Mouse (Mus musculus) liver, embryonic 11.5 days (tissue): ENCODE results near the gene Sufu. TPM values are rescaled to one million over a fixed set of nuclear protein-coding genes. Genes with fewer than 3 reads are reported as not detected.

Experiments
- ATAC-seq: fragments of 200-750 bp; cut with Nextera tagmentation; replicated peaks from 2 replicates; pipeline ENCODE4 v1.8.0; 2017; ENCODE audit warnings: moderate number of reproducible peaks, mild to moderate bottlenecking, moderate TSS enrichment, moderate library complexity; ENCODE audit not compliant: low FRiP score
- DNase-seq: peaks from one replicate; pipeline ENCODE4 v3.0.0-alpha.2; 2017; ENCODE audit warnings: low spot score
- H3K27ac ChIP-seq: fragments of 300-500 bp; sonication (generic); 2 replicates; pipeline ENCODE4 v1.5.1; 2014; ENCODE audit warnings: mild to moderate bottlenecking, low read depth, low read length, control low read depth
- H3K27me3 ChIP-seq: fragments of 300-500 bp; sonication (generic); replicated peaks from 2 replicates; pipeline ENCODE4 v1.6.1; 2014; ENCODE audit warnings: low read length, mixed read lengths; ENCODE audit not compliant: control insufficient read depth, insufficient read depth
- H3K36me3 ChIP-seq: fragments of 300-500 bp; sonication (generic); 2 replicates; pipeline ENCODE4 v1.6.1; 2014; ENCODE audit warnings: mild to moderate bottlenecking, low read length, moderate library complexity, mixed read lengths; ENCODE audit not compliant: control insufficient read depth, insufficient read depth
- H3K4me1 ChIP-seq: fragments of 300-500 bp; sonication (generic); replicated peaks from 2 replicates; pipeline ENCODE4 v1.6.1; 2014; ENCODE audit warnings: low read length, mixed read lengths; ENCODE audit not compliant: control insufficient read depth, insufficient read depth
- H3K4me2 ChIP-seq: fragments of 300-500 bp; sonication (generic); 2 replicates; pipeline ENCODE4 v1.6.1; 2014; ENCODE audit warnings: mild to moderate bottlenecking, control low read depth, moderate library complexity
- H3K4me3 ChIP-seq: fragments of 300-500 bp; sonication (generic); 2 replicates; pipeline ENCODE4 v1.5.1; 2014; ENCODE audit warnings: low read depth, low read length, control low read depth
- H3K9ac ChIP-seq: fragments of 300-500 bp; sonication (generic); 2 replicates; pipeline ENCODE4 v1.6.1; 2014; ENCODE audit warnings: low read depth, low read length, control low read depth
- H3K9me3 ChIP-seq: fragments of 300-500 bp; sonication (generic); 2 replicates; pipeline ENCODE4 v1.6.1; 2016; ENCODE audit warnings: low read length, inconsistent platforms, mixed read lengths; ENCODE audit not compliant: control insufficient read depth
- WGBS: fragments of 180-500 bp; shearing (Covaris S2); extraction: QIAGEN DNeasy Blood & Tissue Kit; methylation state at CpG from one replicate; pipeline ENCODE4 v1.1.7; 2014; 5-methylcytosine and 5-hydroxymethylcytosine counted together
- polyA plus RNA-seq: library from polyadenylated mRNA; unstranded; fragments of >200 nt; fragmentation: Nextera tagmentation; extraction: Ambion mirVana; gene quantifications from 2 replicates; pipeline ENCODE4 v1.2.1, GENCODE M21; 2014

Sufu gene
- 22.8 and 24.7 TPM in 2 replicates for polyA plus RNA-seq

DNA sequence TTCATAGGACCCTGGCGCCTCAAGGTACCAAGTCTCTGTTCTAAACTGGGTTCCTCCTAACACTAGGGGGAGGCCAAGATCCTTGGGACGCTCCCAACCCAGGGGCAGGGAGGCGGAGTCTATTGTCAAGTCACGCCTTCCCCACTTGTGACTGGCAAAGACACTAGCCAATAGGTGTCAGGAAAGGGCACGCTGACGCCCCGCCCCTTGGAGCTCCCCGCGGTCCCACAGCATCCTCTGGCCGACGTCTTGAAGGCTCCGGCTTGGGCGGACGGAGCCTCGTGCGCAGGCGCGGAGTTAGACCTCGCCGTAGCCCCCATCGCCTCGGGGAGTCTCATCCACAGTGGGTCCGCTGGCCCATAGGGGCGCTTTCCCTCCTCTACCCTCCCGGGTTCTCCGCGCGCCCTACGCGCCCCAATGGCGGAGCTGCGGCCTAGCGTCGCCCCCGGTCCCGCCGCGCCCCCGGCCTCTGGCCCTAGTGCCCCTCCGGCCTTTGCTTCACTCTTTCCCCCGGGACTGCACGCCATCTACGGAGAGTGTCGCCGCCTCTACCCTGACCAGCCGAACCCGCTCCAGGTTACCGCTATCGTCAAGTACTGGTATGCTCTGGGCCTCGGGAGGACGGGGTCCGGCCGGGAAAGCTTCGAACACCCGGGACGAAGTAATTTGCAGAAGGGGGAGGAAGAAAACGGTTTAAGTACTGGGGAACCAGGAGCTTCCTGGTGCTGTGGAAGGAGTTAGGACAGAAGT lies at the start of gene Sufu:
Gene Sufu, plus strand, starts transcription at position 211 of the 750 bp plus-strand sequence.
- Histone ChIP-seq H3K4me2 (peak within 1 kb of the TSS; percentile 95), H3K4me3 (peak within 1 kb of the TSS; percentile 89), H3K9me3 (no peaks in the 10 kb centered on the region), H3K4me1 (peaks cover 27% of the 10 kb centered on the region), H3K9ac (peak within 1 kb of the TSS; percentile 85), H3K27me3 (no peaks in the 10 kb centered on the region), H3K36me3 (peaks cover 6% of the 10 kb centered on the region), H3K27ac (peak within 1 kb of the TSS; percentile 68; the same call in 1 of the 2 replicates)
- DNase-seq (peak; percentile 94), ATAC-seq (peak; percentile 88)
- under 1% methylated on average over 57 of the region's 57 CpGs for WGBS

DNA sequence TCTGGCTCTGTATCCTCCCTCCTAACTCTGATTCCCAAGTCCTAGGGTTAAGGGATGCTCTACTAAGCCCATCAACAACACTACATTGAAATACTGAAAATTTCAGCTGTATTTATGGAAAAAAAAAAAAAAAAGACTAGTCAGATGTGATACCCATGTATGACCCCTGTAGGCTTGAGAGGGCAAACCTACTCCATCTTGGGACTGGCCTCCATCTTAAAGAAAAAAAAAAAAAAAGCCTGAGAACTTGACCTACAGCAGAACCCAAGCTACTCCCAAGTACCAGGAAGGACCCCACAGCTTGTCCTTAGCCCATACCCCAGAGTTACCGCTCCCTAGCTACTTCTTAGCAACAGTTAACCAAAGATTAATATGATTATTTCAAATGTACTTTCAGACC lies 49.5 kb upstream of the Sufu start:
- WGBS: 95% methylated on average over 1 of the region's 1 CpGs
- H3K9ac ChIP-seq: no peak overlapping the region

DNA sequence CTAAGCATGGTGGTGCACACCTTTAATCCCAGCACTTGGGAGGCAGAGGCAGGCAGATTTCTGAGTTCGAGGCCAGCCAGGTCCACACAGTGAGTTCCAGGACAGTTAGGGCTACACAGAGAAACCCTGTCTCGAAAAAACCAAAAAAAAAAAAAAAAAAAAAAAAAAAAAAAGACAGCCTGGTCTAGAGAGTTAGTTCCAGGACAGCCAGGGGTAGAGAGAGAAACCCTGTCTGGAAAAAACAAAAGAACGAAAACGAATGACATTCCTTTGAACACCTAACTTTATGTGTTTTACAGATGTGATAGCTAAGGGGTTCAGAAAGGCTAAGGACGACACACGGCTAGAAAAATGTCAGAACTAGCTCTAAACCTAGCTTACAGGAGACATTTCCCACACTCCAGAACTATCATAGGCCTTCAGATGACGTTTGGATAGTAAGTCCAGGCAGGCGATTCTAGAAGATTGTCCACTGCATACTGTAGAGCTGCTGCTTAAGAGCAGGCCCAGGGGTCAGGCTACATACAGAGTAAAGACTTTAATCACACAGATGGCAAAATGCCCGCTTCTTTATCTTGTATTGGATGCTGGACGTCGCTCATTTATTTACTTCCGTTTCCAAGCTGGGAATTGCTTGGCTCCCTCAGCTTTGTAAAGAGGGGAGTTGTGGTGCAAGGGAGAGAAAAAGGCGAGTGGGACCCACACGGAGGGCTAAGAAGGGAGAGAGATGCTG lies 48.6 kb upstream of the Sufu start:
- H3K9me3 ChIP-seq: no peaks in the 10 kb centered on the region
- H3K4me3 ChIP-seq: peak overlapping the region; percentile 65
- WGBS: 33% methylated on average over 14 of the region's 14 CpGs
- H3K27ac ChIP-seq: no peak overlapping the region
- H3K9ac ChIP-seq: peak overlapping the region; percentile 74
- peaks cover 13% of the 10 kb centered on the region; the same call in 1 of the 2 replicates for H3K4me1 ChIP-seq
- ATAC-seq: 0 out of 2 replicates have a peak, but pooled peaks have one; percentile 10
- DNase-seq: no peak
- 0 out of 2 replicates have a peak, but pooled peaks cover 5% of the 10 kb centered on the region for H3K27me3 ChIP-seq
- peak overlapping the region; percentile 85 for H3K4me2 ChIP-seq
- no peaks in the 10 kb centered on the region for H3K36me3 ChIP-seq

More for the DNA sequence above, 49.5 kb upstream of the Sufu start:
- no peak overlapping the region for H3K4me2 ChIP-seq
- DNase-seq (no peak), ATAC-seq (no peak)
- no peaks in the 10 kb centered on the region for H3K36me3 ChIP-seq
- H3K4me3 ChIP-seq: no peak overlapping the region
- H3K27ac ChIP-seq: no peak overlapping the region
- H3K4me1 ChIP-seq: 0 out of 2 replicates have a peak, but pooled peaks cover 11% of the 10 kb centered on the region
- no peaks in the 10 kb centered on the region for H3K9me3 ChIP-seq
- H3K27me3 ChIP-seq: 0 out of 2 replicates have a peak, but pooled peaks cover 5% of the 10 kb centered on the region

DNA sequence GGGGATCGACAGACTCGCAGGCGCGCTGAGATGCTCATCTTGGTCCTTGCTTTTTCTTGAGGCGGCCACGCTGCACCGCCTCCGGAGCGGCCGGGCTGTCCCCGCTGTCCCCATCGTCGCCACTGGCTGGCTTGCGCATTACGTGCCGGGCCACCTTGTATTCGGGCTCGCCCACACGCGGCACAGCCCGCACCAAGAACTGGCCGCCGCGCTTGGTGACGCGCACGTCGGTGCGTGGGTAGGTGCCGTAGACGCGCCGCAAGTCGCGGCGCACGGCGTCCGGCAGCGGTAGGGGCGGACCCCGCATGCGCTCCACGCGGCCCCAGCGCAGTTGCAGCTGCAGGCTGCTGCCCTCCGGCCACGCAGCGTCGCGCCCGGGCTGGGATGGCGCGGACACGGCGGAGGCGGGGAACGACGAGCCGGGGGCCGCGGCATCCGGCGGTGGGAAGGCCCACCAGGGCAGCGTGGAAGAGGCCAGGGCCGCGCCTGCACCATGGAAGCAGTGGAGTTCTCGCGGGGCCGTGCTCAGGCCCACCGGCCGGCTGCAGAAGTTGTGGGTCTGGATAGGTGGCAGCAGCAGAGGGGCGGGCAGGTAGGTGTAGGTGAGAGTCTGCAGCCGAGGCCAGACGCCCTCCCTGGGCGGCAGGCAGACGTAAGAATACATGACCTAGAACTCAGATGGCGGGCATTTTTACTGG lies 47.8 kb upstream of the Sufu start:
- H3K4me1 ChIP-seq: peaks cover 13% of the 10 kb centered on the region; the same call in 1 of the 2 replicates
- H3K9ac ChIP-seq: peak overlapping the region; percentile 74
- peak; percentile 58 for ATAC-seq
- H3K27me3 ChIP-seq: 0 out of 2 replicates have a peak, but pooled peaks cover 5% of the 10 kb centered on the region
- H3K9me3 ChIP-seq: no peaks in the 10 kb centered on the region
- no peaks in the 10 kb centered on the region for H3K36me3 ChIP-seq
- H3K4me2 ChIP-seq: peak overlapping the region; percentile 85
- H3K27ac ChIP-seq: no peak overlapping the region; the same call in 1 of the 2 replicates
- under 1% methylated on average over 73 of the region's 78 CpGs for WGBS
- H3K4me3 ChIP-seq: peak overlapping the region; percentile 65
- DNase-seq: peak; percentile 78

DNA sequence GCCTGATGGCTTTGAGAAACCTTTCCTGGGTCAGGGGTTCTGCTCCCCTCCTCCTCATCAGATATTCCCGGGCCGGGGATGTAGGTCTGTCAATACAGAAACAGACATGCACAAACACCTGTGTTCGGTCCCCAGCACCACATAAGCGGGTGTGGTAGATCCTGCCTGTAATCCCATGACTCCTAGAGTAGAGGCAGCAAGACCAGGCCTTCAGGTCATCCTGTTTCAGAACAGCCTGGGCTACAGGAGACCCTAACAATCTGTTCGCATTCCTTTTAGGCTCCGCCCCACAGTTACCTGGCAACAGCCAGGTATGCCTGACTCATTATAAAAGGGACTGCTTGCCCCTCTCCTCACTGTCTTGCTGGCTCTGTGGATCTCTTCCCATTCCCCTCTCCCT lies 47.1 kb upstream of the Sufu start:
- 39% methylated on average over 6 of the region's 6 CpGs for WGBS
- ATAC-seq: no peak
- no peak for DNase-seq
- H3K4me2 ChIP-seq: peak overlapping the region; percentile 85
- peaks cover 13% of the 10 kb centered on the region; the same call in 1 of the 2 replicates for H3K4me1 ChIP-seq
- H3K9ac ChIP-seq: peak overlapping the region; percentile 74
- H3K4me3 ChIP-seq: peak overlapping the region; percentile 65
- no peak overlapping the region for H3K27ac ChIP-seq
- H3K27me3 ChIP-seq: 0 out of 2 replicates have a peak, but pooled peaks cover 5% of the 10 kb centered on the region
- no peaks in the 10 kb centered on the region for H3K36me3 ChIP-seq
- H3K9me3 ChIP-seq: no peaks in the 10 kb centered on the region

DNA sequence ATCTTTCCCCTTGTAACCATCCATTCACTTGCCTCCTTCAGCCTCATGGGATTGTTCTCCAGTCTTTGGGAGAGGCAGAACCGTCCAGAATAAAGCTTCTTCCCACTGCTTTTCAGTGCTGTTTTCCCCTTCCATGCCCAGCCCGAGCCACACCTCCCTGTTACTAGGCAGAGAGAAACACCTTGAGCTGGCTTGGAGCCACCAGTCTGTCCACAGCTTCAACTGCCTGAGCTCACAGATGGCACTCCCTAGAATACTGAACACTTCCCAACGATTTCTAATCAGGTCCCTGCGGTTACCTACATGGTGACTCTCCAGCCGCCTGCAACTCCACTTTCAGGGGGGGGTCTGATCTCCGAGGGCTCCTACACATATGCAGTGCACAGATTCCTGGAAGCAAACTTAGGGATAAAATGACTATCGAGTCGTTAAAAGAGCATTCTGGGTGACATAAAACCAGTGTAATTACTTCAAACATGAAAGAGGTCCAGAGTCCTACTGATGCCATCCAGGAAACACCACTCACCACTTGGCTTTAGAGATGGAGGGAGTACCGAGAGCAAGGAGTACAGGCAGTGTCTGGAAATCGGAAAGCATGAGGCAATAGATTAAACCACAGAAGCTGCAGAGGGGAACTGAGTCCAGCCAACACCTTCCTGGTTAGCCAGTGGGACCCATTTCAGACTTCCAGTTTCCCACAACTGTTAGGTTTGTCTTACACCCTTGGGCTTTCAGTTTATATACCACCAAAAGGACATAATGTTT lies 46.3 kb upstream of the Sufu start, which contains the start of gene 2310034G01Rik:
Gene 2310034G01Rik, minus strand, starts transcription at position 135 of the 765 bp plus-strand sequence.
- peaks cover 10% of the 10 kb centered on the region; the same call in 1 of the 2 replicates for H3K4me1 ChIP-seq
- H3K9ac ChIP-seq: peak within 1 kb of the TSS; percentile 74
- ATAC-seq (no peak), DNase-seq (no peak)
- 57% methylated on average over 10 of the region's 10 CpGs for WGBS
- peak within 1 kb of the TSS; percentile 65 for H3K4me3 ChIP-seq
- H3K27ac ChIP-seq: no peak within 1 kb of the TSS; the same call in 1 of the 2 replicates
- H3K27me3 ChIP-seq: 0 out of 2 replicates have a peak, but pooled peaks cover 5% of the 10 kb centered on the region
- peak within 1 kb of the TSS; percentile 85 for H3K4me2 ChIP-seq
- H3K9me3 ChIP-seq: no peaks in the 10 kb centered on the region
- no peaks in the 10 kb centered on the region for H3K36me3 ChIP-seq

DNA sequence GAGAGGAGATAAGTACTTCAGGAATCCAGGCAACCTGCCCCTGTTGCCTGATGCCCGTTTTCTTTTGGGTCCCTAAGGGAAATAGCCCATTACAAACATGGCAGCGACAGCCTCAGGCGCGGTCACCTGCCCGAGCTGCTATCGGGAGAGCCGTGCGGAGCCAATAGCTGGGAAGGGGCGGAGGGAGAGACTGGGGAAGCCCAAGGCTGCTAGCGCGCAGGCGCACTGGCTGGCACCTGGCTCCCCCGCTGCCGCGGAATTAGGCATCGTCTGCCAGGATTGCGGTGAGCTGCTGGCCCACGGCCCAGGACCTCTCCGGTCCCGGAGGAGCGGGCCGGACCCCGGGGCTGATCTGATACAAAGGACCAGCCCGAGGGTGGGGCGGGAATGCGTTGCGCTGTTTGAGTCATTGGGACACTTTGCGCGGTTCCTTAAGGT lies 40.0 kb upstream of the Sufu start:
- H3K9ac ChIP-seq: peak overlapping the region; percentile 78
- no peaks in the 10 kb centered on the region for H3K9me3 ChIP-seq
- no peak overlapping the region; the same call in none of the 2 replicates for H3K27ac ChIP-seq
- peak overlapping the region; percentile 99 for H3K4me2 ChIP-seq
- peak overlapping the region; percentile 70 for H3K4me3 ChIP-seq
- WGBS: under 1% methylated on average over 29 of the region's 29 CpGs
- peak; percentile 85 for DNase-seq
- ATAC-seq: peak; percentile 89
- no peaks in the 10 kb centered on the region for H3K27me3 ChIP-seq
- no peaks in the 10 kb centered on the region for H3K36me3 ChIP-seq
- H3K4me1 ChIP-seq: peaks cover 6% of the 10 kb centered on the region; the same call in 1 of the 2 replicates
